Mouse (Mus musculus) mesoderm, embryonic 11.5 days (tissue): Measurements from ENCODE around the gene Gm10665.
"Not testable (repeated sequence)": the region's sequence is repeated elsewhere in the genome, so short reads cannot be mapped to it uniquely, and the experiment has no call there.

Experiments used
- DNase-seq: peaks from one replicate; pipeline ENCODE4 v3.0.0-alpha.2; 2012; ENCODE audit warnings: low read depth, low spot score

Gm10665 gene

GRCm38 (mm10) chr7:22463975-22464374 is at the start of gene Gm10665:
TSS of gene Gm10665 (minus strand) at chr7:22464075.
- not testable (repeated sequence) for DNase-seq

- DNase-seq: not testable (repeated sequence)
These were observed 35.7 kb upstream of the Gm10665 start, which contains the start of gene Vmn1r151 for GRCm38 (mm10) chr7:22499578-22499977. TSS of gene Vmn1r151 (minus strand) at chr7:22499678.

- not testable (repeated sequence) for DNase-seq
These were observed 25.7 kb downstream of the Gm10665 start, which contains the start of gene Vmn1r149 for GRCm38 (mm10) chr7:22438129-22438528. TSS of gene Vmn1r149 (minus strand) at chr7:22438229.

GRCm38 (mm10) chr7:22413283-22413682 is 50.6 kb downstream of the Gm10665 start, which contains the start of gene Vmn1r148:
TSS of gene Vmn1r148 (plus strand) at chr7:22413583.
- not testable (repeated sequence) for DNase-seq
